Mouse (Mus musculus): ENCODE measurements around the gene B230118H07Rik. TPM values are rescaled to one million over a fixed set of nuclear protein-coding genes. Genes with fewer than 3 reads are reported as not detected.

The B230118H07Rik gene
- polyA plus RNA-seq, 2 experiments, result 4.8 to 21.3 TPM

DNA sequence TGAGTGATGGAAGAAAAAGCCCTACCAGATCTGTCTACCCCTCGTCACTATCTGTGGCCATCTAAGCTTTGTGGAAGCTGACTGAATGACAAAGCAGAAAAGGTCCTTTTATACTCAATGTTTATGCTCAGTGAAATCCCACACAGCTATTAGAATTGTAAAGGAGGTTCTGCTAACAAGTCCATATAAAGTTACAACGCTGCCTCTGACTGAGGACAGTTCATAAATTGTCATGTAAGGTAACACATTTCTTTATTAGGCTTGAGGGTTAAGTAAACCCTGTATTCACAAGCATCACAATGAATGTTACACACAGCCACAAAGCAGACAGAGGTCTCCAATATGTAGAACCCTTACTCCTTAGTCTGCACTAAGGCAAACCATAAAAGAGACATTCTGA lies 25.3 kb downstream of the B230118H07Rik start:
- DNase-seq (ENCODE audit: low read depth in 3 of 3, low spot score in 3 of 3), result no peak

DNA sequence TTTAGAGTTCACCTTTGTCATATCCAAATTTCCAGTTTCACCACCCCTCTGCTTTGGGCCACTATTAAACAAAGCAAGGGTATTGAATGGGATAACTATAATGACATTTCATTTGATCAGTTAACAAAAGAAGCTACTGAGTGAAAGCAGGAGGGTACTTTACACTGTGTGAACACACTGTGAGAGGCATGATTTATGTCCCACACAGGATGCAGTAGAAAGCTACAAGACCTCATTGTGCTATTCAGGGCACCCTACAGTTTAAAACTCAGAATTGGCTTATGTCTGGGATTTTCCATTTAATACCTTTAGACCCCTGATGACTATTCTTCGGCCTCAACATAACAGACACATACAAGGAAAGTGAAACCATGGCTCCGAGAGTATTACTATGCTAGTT lies 26.3 kb downstream of the B230118H07Rik start:
- Histone ChIP-seq H3K9ac (replicated peaks) (no peak overlapping the region), H3K4me3 (ENCODE audit: insufficient read depth in 1 of 2, low read depth in 2 of 2, low read length in 2 of 2) (no peak overlapping the region), H3K27me3 (ENCODE audit: control insufficient read depth, insufficient read depth, low read length) (no peaks in the 10 kb centered on the region), H3K27ac (no peak overlapping the region), H3K9me3 (ENCODE audit: control insufficient read depth, low read length) (no peaks in the 10 kb centered on the region), H3K36me3 (replicated peaks; ENCODE audit: control insufficient read depth, insufficient read depth, low read depth) (no peaks in the 10 kb centered on the region), H3K4me1 (replicated peaks; ENCODE audit: control insufficient read depth in 2 of 2, insufficient read depth in 2 of 2, low read length in 1 of 2) (0 out of 4 replicates have a peak, but pooled peaks cover 0 to 3% of the 10 kb centered on the region in 2 experiments), H3K4me2 (ENCODE audit: low read depth) (no peak overlapping the region)
- TF ChIP-seq CTCF (IDR thresholded peaks at IDR 0.05; ENCODE audit: low read depth), result no peak
- no peak for TF ChIP-seq EP300 (IDR thresholded peaks at IDR 0.05; ENCODE audit: low read depth)
- no peak for DNase-seq (ENCODE audit: low read depth in 3 of 3, low spot score in 3 of 3)
- 59% methylated on average over 2 of the region's 2 CpGs for WGBS (ENCODE audit: insufficient replicate concordance)
- no peak for ATAC-seq (ENCODE audit: insufficient read depth)

More for the DNA sequence above, 25.3 kb downstream of the B230118H07Rik start:
- Histone ChIP-seq H3K36me3 (replicated peaks; ENCODE audit: control insufficient read depth, insufficient read depth, low read depth) (no peaks in the 10 kb centered on the region), H3K4me3 (ENCODE audit: insufficient read depth in 1 of 2, low read depth in 2 of 2, low read length in 2 of 2) (no peak overlapping the region), H3K9me3 (ENCODE audit: control insufficient read depth, low read length) (no peaks in the 10 kb centered on the region), H3K27me3 (ENCODE audit: control insufficient read depth, insufficient read depth, low read length) (no peaks in the 10 kb centered on the region), H3K27ac (no peak overlapping the region), H3K4me1 (replicated peaks; ENCODE audit: control insufficient read depth in 2 of 2, insufficient read depth in 2 of 2, low read length in 1 of 2) (0 out of 4 replicates have a peak, but pooled peaks cover 0 to 3% of the 10 kb centered on the region in 2 experiments), H3K4me2 (ENCODE audit: low read depth) (no peak overlapping the region), H3K9ac (replicated peaks) (no peak overlapping the region)
- WGBS (ENCODE audit: insufficient replicate concordance), result 36% methylated on average over 2 of the region's 2 CpGs
- TF ChIP-seq CTCF (IDR thresholded peaks at IDR 0.05; ENCODE audit: low read depth), result no peak
- TF ChIP-seq EP300 (IDR thresholded peaks at IDR 0.05; ENCODE audit: low read depth), result no peak
- ATAC-seq (ENCODE audit: insufficient read depth), result no peak

DNA sequence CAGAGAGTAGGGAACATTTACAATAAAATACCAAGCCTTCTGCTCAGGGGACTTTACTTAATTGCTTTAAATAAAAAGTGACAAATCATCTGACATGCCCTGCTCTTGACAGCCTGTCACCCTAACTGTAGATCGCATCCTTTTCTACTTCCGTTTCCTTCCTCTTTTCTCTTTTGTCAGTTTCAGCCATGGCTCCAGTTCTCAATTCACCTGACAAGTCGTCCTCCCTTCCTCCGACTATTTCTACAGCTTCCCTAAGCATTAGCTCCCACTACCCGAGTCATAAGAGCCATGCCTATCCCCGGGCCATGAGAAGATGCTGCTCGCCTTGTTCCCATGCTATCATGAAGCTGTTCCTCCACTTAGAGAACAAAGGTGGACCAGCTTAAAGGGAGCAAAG lies 27.7 kb downstream of the B230118H07Rik start:
- TF ChIP-seq EP300 (IDR thresholded peaks at IDR 0.05; ENCODE audit: low read depth) (no peak), CTCF (IDR thresholded peaks at IDR 0.05; ENCODE audit: low read depth) (no peak)
- Histone ChIP-seq H3K27me3 (ENCODE audit: control insufficient read depth, insufficient read depth, low read length) (no peaks in the 10 kb centered on the region), H3K4me2 (ENCODE audit: low read depth) (no peak overlapping the region), H3K4me3 (ENCODE audit: insufficient read depth in 1 of 2, low read depth in 2 of 2, low read length in 2 of 2) (no peak overlapping the region), H3K9me3 (ENCODE audit: control insufficient read depth, low read length) (no peaks in the 10 kb centered on the region), H3K36me3 (replicated peaks; ENCODE audit: control insufficient read depth, insufficient read depth, low read depth) (no peaks in the 10 kb centered on the region), H3K9ac (replicated peaks) (no peak overlapping the region), H3K27ac (no peak overlapping the region), H3K4me1 (replicated peaks; ENCODE audit: control insufficient read depth in 2 of 2, insufficient read depth in 2 of 2, low read length in 1 of 2) (0 out of 4 replicates have a peak, but pooled peaks cover 0 to 3% of the 10 kb centered on the region in 2 experiments)
- WGBS (ENCODE audit: insufficient replicate concordance), result 15% methylated on average over 7 of the region's 7 CpGs
- ATAC-seq (ENCODE audit: insufficient read depth), result no peak
- no peak for DNase-seq (ENCODE audit: low read depth in 3 of 3, low spot score in 3 of 3)

DNA sequence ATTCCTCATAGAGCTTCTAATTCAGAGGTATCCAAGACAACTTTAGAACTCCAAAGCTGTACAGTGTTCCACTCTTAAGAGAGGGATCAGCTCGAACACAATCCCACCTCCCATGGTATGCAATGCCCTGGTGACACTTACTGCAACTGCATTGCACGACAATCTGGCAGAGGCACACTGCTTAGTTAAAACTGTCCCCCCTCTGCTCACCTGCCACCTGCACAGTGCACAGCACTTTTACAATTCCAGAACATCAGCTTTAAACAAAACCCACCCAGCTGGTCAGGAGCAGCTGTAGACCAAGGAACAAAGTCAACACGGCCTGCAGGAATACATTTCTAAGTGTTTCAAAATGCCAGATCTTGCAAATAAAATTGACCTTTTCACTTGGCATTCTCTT lies 28.4 kb downstream of the B230118H07Rik start:
- Histone ChIP-seq H3K36me3 (replicated peaks; ENCODE audit: control insufficient read depth, insufficient read depth, low read depth) (no peaks in the 10 kb centered on the region), H3K9ac (replicated peaks) (no peak overlapping the region), H3K27me3 (ENCODE audit: control insufficient read depth, insufficient read depth, low read length) (no peaks in the 10 kb centered on the region), H3K4me3 (ENCODE audit: insufficient read depth in 1 of 2, low read depth in 2 of 2, low read length in 2 of 2) (no peak overlapping the region), H3K4me2 (ENCODE audit: low read depth) (no peak overlapping the region), H3K4me1 (replicated peaks; ENCODE audit: control insufficient read depth in 2 of 2, insufficient read depth in 2 of 2, low read length in 1 of 2) (0 out of 4 replicates have a peak, but pooled peaks cover 0 to 3% of the 10 kb centered on the region in 2 experiments), H3K9me3 (ENCODE audit: control insufficient read depth, low read length) (no peaks in the 10 kb centered on the region), H3K27ac (no peak overlapping the region)
- ATAC-seq (ENCODE audit: insufficient read depth) (no peak), DNase-seq (ENCODE audit: low read depth in 3 of 3, low spot score in 3 of 3) (no peak)
- no peak for TF ChIP-seq EP300 (IDR thresholded peaks at IDR 0.05; ENCODE audit: low read depth)
- no peak for TF ChIP-seq CTCF (IDR thresholded peaks at IDR 0.05; ENCODE audit: low read depth)
- 56% methylated on average over 3 of the region's 3 CpGs for WGBS (ENCODE audit: insufficient replicate concordance)

DNA sequence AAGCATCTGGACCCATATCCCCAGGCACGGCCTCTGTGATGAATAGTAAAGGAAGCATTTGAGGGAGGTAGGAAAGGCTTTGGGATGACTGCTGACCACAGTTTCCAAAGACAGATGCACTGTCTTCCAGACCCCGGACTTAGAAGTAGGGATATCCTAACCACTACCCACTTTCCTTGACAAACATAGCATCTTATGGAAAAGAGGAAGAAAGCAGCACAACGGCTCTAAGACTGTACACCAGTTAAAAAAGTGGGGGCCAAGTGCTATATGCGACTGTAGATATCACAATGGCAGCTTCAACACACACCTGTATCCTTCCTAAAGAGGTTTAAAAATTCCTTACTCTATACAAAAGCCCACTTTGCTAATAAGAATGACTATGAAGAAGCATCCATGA lies 31.0 kb downstream of the B230118H07Rik start:
- H3K27ac ChIP-seq, result no peak overlapping the region
- TF ChIP-seq CTCF (IDR thresholded peaks at IDR 0.05; ENCODE audit: low read depth), result no peak
- TF ChIP-seq EP300 (IDR thresholded peaks at IDR 0.05; ENCODE audit: low read depth), result no peak
- no peaks in the 10 kb centered on the region for H3K27me3 ChIP-seq (ENCODE audit: control insufficient read depth, insufficient read depth, low read length)
- no peaks in the 10 kb centered on the region for H3K36me3 ChIP-seq (replicated peaks; ENCODE audit: control insufficient read depth, insufficient read depth, low read depth)
- 0 out of 4 replicates have a peak, but pooled peaks cover 0 to 3% of the 10 kb centered on the region in 2 experiments for H3K4me1 ChIP-seq (replicated peaks; ENCODE audit: control insufficient read depth in 2 of 2, insufficient read depth in 2 of 2, low read length in 1 of 2)
- ATAC-seq (ENCODE audit: insufficient read depth), result no peak
- H3K4me2 ChIP-seq (ENCODE audit: low read depth), result no peak overlapping the region
- DNase-seq (ENCODE audit: low read depth in 3 of 3, low spot score in 3 of 3), result no peak
- H3K4me3 ChIP-seq (ENCODE audit: insufficient read depth in 1 of 2, low read depth in 2 of 2, low read length in 2 of 2), result no peak overlapping the region
- H3K9ac ChIP-seq (replicated peaks), result no peak overlapping the region
- H3K9me3 ChIP-seq (ENCODE audit: control insufficient read depth, low read length), result no peaks in the 10 kb centered on the region
- WGBS (ENCODE audit: insufficient replicate concordance), result 34% methylated on average over 4 of the region's 4 CpGs

All from liver, embryonic 14.5 days (tissue).